Mouse (Mus musculus) heart, adult 2 months (tissue): ENCODE data around the gene Zfp692. TPM values are rescaled to one million over a fixed set of nuclear protein-coding genes. Genes with fewer than 3 reads are reported as not detected.

Experiments used
- DNase-seq, 2 experiments: peaks; one replicate each; pipeline ENCODE4 v3.0.0; 2021
- H3K27ac ChIP-seq: fragments of 200-600 bp; 2 replicates; pipeline ENCODE4 v1.8.1; 2022
- H3K27me3 ChIP-seq: fragments of 200-500 bp; 2 replicates; pipeline ENCODE4 v1.6.1; 2012; ENCODE audit warnings: mild to moderate bottlenecking, low read length, inconsistent platforms, mixed read lengths; ENCODE audit not compliant: control insufficient read depth, insufficient read depth
- H3K36me3 ChIP-seq: fragments of 200-500 bp; 2 replicates; pipeline ENCODE4 v1.6.1; 2012; ENCODE audit warnings: low read length, inconsistent platforms; ENCODE audit not compliant: control insufficient read depth, insufficient read depth
- H3K4me1 ChIP-seq: fragments of 200-500 bp; 2 replicates; pipeline ENCODE4 v1.6.1; 2011; ENCODE audit warnings: low read length; ENCODE audit not compliant: control insufficient read depth, insufficient read depth
- H3K4me3 ChIP-seq: fragments of 200-600 bp; 2 replicates; pipeline ENCODE4 v1.8.1; 2022
- H3K79me2 ChIP-seq: fragments of 200-500 bp; replicated peaks from 2 replicates; pipeline ENCODE4 v1.6.1; 2012; ENCODE audit warnings: mild to moderate bottlenecking, inconsistent platforms, low read length, moderate library complexity, mixed read lengths; ENCODE audit not compliant: control insufficient read depth, insufficient read depth
- H3K9ac ChIP-seq: fragments of 200-500 bp; 2 replicates; pipeline ENCODE4 v1.6.1; 2012; ENCODE audit warnings: low read depth, mild to moderate bottlenecking, control low read depth, inconsistent platforms, low read length, mixed read lengths
- CTCF ChIP-seq: fragments of 200-600 bp; IDR thresholded peaks from 2 replicates; pipeline ENCODE4 v1.8.1; 2022; ENCODE audit warnings: antibody characterized with exemption, mild to moderate bottlenecking, moderate library complexity
- EP300 ChIP-seq: fragments of 200-500 bp; IDR thresholded peaks from 2 replicates; pipeline ENCODE4 v1.6.1; 2011; ENCODE audit warnings: low read depth, low read length, control low read depth; ENCODE audit not compliant: insufficient read depth
- POLR2A ChIP-seq: fragments of 200-500 bp; IDR thresholded peaks from 2 replicates; pipeline ENCODE4 v1.6.1; 2011; ENCODE audit warnings: mild to moderate bottlenecking, low read depth, low read length, control low read depth; ENCODE audit not compliant: insufficient read depth
- WGBS: fragments of 180-500 bp; shearing (Covaris S2); methylation state at CpG from one replicate; pipeline ENCODE4 v1.1.7; 2018; 5-methylcytosine and 5-hydroxymethylcytosine counted together
- intact Hi-C: fragments of 180-260 bp; cut with DNase I; formaldehyde crosslinking; loops from one replicate; pipeline ENCODE4 v1.15.1; 2025
- long read RNA-seq: library from polyadenylated mRNA; stranded (forward); transcript quantifications from one replicate; pipeline ENCODE4 v2.0.0, GENCODE M21; 2021
- polyA plus RNA-seq: library from polyadenylated mRNA; depleted of rRNA; stranded (reverse); fragments of >200 nt; gene quantifications from 2 replicates; pipeline ENCODE4 v1.2.3, GENCODE M21; 2012; rRNA removed
- total RNA-seq, 2 experiments: library from RNA; stranded (reverse); gene quantifications; 2 replicates each; pipeline ENCODE4 v1.2.3; 2021

The Zfp692 gene
- total RNA-seq (1 to 10 TPM; 3.1 to 4.4 TPM), polyA plus RNA-seq (9.8 and 11.3 TPM in 2 replicates)
- long read RNA-seq, partial matches to known transcripts = 0 of 2 reads
- long read RNA-seq, other reads (novel, unspliced or antisense) = 1 of 2 reads

DNA sequence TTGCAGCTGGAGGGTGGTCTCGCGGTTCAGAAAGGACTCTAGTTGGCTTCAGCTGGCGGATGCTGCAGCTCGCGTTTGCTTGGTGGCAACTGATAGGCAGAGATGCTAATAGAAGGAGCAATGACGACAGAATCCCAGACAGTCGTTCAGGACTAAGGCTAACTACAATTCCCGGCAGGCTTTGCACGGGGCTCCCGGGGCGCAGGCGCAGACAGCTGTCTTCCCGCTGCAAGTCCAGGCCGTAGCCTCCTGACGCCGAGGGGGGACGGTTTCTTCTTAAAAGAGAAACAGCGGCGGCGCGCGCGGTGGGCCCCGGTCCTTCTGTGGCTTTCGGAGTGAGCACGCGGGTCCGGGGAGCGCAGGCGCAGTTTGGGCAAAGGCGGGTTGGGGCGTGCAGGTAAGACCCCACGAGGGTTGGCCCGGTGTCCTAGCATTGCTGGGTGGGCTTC is at the start of gene Zfp692:
TSS of gene Zfp692 (plus strand) at position 210 of the 449 bp plus-strand sequence.
- peak within 1 kb of the TSS; percentile 58 for H3K27ac ChIP-seq
- DNase-seq = peak; percentile 93 to 95

DNA sequence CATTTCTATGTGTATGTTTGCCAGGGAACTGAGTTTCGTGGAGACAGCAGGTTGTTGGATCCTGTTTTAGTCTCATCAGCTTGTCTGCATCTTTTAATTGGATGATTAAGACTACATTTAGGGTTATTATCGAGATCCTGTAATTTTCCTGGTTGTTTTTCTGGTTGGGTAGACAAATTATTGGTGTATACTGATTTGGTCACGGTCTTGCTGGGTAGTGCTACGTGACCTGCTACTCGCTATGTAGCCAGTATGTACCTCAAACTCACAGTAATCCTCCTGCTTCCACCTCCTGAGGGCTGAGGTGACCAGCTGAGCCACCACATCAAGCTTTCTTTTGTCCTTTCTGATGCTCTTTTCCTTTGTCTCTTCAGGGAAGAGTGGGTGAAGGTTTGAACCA is 49.1 kb upstream of the Zfp692 start:
- DNase-seq = no peak
- H3K4me3 ChIP-seq = no peak overlapping the region
- H3K36me3 ChIP-seq = no peaks in the 10 kb centered on the region
- no peaks in the 10 kb centered on the region for H3K79me2 ChIP-seq
- WGBS = 83% methylated on average over 5 of the region's 5 CpGs
- H3K9ac ChIP-seq = no peak overlapping the region
- H3K4me1 ChIP-seq = no peaks in the 10 kb centered on the region
- no peak overlapping the region for H3K27ac ChIP-seq
- no peaks in the 10 kb centered on the region; the same call in 1 of the 2 replicates for H3K27me3 ChIP-seq
- TF ChIP-seq EP300 (no peak), CTCF (no peak), POLR2A (no peak)
- intact Hi-C loops = no loop called here

More for the DNA sequence above, at the start of gene Zfp692:
- Histone ChIP-seq H3K27me3 (no peaks in the 10 kb centered on the region), H3K79me2 (no peaks in the 10 kb centered on the region), H3K4me1 (peaks cover 3% of the 10 kb centered on the region; the same call in 1 of the 2 replicates), H3K4me3 (peak within 1 kb of the TSS; percentile 66), H3K36me3 (no peaks in the 10 kb centered on the region), H3K9ac (peak within 1 kb of the TSS; percentile 65)
- TF ChIP-seq CTCF (no peak), POLR2A (peak; percentile 41; the same call in 1 of the 2 replicates)
- under 1% methylated on average over 34 of the region's 34 CpGs for WGBS
- intact Hi-C loops = loop anchor here (2.0 to 10.0 kb wide), 3 partner anchors 16 to 342 kb away; partner anchors contain the start of gene Cnot8

DNA sequence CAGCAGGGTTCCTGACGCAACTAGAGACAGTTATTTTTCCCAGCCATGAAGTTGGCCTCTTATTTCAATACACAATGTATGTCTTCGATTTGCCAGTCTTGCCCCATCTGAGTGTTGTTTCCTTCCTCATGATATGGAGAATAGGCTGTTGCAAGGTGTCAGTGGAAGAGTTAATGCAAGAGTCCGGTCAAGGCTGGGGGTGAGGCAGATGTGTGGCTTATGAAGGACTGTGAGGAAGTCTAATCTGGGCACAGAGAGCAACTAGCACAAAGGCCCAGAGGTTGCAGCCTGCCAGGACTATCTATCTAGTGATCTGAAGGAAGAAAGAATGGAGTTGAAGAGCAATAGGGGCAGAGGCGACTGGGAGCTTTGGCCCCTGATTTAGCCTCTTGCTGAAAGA is 46.7 kb upstream of the Zfp692 start:
- no peak for DNase-seq
- no peaks in the 10 kb centered on the region for H3K79me2 ChIP-seq
- H3K9ac ChIP-seq = no peak overlapping the region
- no peak for TF ChIP-seq EP300
- TF ChIP-seq CTCF = no peak
- TF ChIP-seq POLR2A = no peak
- no peaks in the 10 kb centered on the region for H3K36me3 ChIP-seq
- intact Hi-C loops = no loop called here
- no peaks in the 10 kb centered on the region for H3K4me1 ChIP-seq
- no peak overlapping the region for H3K27ac ChIP-seq
- H3K27me3 ChIP-seq = no peaks in the 10 kb centered on the region; the same call in 1 of the 2 replicates
- WGBS = 73% methylated on average over 4 of the region's 4 CpGs
- no peak overlapping the region for H3K4me3 ChIP-seq

DNA sequence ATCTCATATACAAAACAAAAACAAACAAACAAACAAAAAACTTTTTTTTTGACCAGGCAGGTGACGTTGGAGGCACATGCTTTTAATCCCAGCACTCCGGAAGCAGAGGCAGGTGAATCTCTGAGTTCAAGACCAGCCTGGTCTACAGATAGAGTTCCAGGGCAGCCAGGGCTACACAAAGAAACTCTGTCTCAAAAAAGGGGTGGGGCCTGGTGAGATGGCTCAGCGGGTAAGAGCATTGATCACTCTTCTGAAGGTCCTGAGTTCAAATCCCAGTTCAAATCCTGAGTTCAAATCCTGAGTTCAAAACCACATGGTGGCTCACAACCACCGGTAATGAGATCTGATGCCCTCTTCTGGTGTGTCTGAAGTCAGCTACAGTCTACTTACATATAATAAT is 45.0 kb upstream of the Zfp692 start:
- Histone ChIP-seq H3K36me3 (no peaks in the 10 kb centered on the region), H3K4me1 (no peaks in the 10 kb centered on the region), H3K4me3 (no peak overlapping the region), H3K27ac (no peak overlapping the region), H3K9ac (no peak overlapping the region), H3K79me2 (no peaks in the 10 kb centered on the region), H3K27me3 (no peaks in the 10 kb centered on the region; the same call in 1 of the 2 replicates)
- intact Hi-C loops = no loop called here
- WGBS = 83% methylated on average over 4 of the region's 4 CpGs
- no peak for DNase-seq
- no peak for TF ChIP-seq POLR2A
- no peak for TF ChIP-seq CTCF
- no peak for TF ChIP-seq EP300

DNA sequence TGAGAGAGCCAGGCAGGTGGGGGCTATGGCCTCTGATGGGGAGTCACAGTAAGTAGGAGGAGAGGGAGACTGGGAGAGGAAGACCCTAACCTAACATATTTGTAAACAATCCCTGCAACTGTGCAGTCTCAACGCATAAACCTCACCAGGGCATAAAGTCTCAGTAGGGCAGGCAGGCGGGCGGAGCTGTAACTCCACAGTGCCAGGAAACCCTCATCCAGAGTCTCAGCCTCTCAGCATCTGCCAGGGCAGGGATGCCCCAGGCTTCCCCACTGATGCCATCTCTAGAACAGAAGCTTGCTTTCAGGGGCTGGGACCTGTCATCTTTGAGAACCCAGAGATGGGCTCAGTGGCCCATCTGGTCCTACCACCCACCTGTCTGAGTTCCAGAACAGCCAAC is 44.5 kb upstream of the Zfp692 start:
- DNase-seq = no peak
- H3K79me2 ChIP-seq = no peaks in the 10 kb centered on the region
- H3K36me3 ChIP-seq = no peaks in the 10 kb centered on the region
- intact Hi-C loops = no loop called here
- TF ChIP-seq CTCF (no peak), EP300 (no peak), POLR2A (no peak)
- no peak overlapping the region for H3K4me3 ChIP-seq
- H3K9ac ChIP-seq = no peak overlapping the region
- no peaks in the 10 kb centered on the region; the same call in 1 of the 2 replicates for H3K27me3 ChIP-seq
- 84% methylated on average over 3 of the region's 3 CpGs for WGBS
- H3K27ac ChIP-seq = no peak overlapping the region
- no peaks in the 10 kb centered on the region for H3K4me1 ChIP-seq

DNA sequence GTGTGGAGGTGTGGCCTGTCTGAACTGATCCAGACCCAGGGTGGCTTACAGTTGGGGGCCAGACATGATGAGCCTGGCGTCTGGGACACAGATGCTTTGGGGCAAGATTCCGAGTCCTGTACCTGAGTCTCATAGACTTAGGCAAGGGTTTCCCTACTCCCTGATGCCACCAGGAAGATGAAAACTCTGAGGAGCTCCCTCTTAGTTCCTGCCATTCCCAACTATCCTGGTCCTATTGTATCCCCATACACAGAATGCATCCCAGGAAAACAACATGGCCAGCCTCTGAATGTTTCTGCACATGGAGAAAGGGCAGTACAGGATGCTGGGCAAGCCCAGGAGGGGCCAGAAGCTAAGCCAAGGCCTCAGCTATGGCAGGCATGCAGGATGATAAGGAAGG is 43.4 kb upstream of the Zfp692 start:
- DNase-seq = no peak
- no peaks in the 10 kb centered on the region for H3K4me1 ChIP-seq
- no peak overlapping the region for H3K9ac ChIP-seq
- no peak for TF ChIP-seq EP300
- H3K4me3 ChIP-seq = no peak overlapping the region
- intact Hi-C loops = no loop called here
- H3K36me3 ChIP-seq = no peaks in the 10 kb centered on the region
- 74% methylated on average over 2 of the region's 2 CpGs for WGBS
- H3K27ac ChIP-seq = no peak overlapping the region
- no peaks in the 10 kb centered on the region for H3K79me2 ChIP-seq
- H3K27me3 ChIP-seq = no peaks in the 10 kb centered on the region; the same call in 1 of the 2 replicates

DNA sequence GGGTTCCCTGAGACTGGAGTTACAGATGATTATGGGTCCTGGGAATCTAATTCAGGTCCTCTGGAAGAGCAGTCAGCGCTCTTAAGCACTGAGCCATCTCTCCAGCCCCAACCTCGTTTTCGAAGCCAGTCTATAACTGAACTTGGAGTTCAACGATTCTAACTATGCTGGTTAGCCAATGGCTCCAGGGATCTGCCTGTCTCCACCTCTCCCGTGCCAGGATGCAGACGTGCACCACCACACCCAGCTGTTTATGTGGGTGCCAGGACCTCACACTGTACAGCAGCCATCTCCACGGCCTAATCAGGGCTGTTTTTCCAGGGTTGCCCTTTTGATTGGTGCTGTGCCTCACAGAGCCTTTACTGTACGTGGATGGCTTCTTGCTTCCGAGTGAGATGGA is 42.3 kb upstream of the Zfp692 start:
- no peaks in the 10 kb centered on the region for H3K36me3 ChIP-seq
- H3K4me3 ChIP-seq = no peak overlapping the region
- intact Hi-C loops = no loop called here
- no peaks in the 10 kb centered on the region for H3K4me1 ChIP-seq
- H3K9ac ChIP-seq = no peak overlapping the region
- no peaks in the 10 kb centered on the region for H3K79me2 ChIP-seq
- DNase-seq = no peak
- WGBS = 72% methylated on average over 9 of the region's 9 CpGs
- no peak overlapping the region for H3K27ac ChIP-seq
- no peaks in the 10 kb centered on the region for H3K27me3 ChIP-seq
- TF ChIP-seq CTCF = no peak
- TF ChIP-seq EP300 = no peak
- TF ChIP-seq POLR2A = no peak
